Mouse (Mus musculus): ENCODE data around the gene Wap. TPM values are rescaled to one million over a fixed set of nuclear protein-coding genes. Genes with fewer than 3 reads are reported as not detected.

Wap gene
- polyA plus RNA-seq, 1 experiment from 2014 or later = not detected

DNA sequence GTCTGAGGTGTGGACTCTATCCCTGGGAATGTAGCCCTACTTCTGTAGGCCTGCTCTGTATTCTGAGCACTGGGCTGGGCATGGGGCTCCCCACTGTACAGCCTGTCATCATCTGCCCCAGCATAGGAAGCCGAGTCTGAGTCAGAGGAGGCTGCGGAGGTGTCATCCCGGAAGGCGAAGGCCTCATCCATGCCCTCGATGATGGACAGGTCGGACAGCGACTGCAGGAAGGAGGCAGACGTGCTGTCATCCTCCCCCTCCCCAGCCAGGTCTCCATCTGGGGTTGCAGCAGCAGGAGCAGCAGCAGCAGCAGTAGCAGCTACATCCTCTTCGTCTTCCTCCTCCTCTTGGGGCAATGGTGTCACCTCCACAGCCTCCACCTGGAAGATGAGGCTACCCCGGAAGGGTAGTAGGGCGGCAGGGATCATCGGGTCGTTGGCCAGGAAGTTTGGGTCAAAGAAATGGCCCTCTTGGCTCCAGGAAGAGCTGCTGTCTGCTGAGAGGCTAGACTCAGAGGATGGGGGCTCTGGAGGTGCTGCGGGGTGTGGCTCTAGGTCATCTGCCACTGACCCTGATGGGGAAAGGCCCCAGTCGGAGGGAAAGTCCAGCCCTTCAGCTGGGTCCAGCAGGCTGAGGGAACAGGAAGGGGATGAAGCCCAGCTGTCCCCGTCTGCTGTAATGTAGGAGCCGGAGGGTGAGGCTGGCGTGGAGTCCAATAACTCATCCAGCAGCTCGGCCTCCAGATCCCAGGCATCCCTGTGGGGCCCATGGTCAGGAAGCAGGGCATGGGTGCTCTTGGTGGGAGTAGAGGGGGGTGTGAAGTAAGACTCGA is 36.6 kb downstream of the Wap start:
- Histone ChIP-seq H3K36me3 (peaks cover 47% of the 10 kb centered on the region), H3K9me3 (no peaks in the 10 kb centered on the region), H3K9ac (peak overlapping the region; percentile 90), H3K4me3 (no peak overlapping the region), H3K4me1 (replicated peaks) (peaks cover 94% of the 10 kb centered on the region), H3K27ac (replicated peaks) (peak overlapping the region; percentile 28; the same call in 1 of the 2 replicates), H3K27me3 (no peaks in the 10 kb centered on the region), H3K4me2 (peak overlapping the region; percentile 98)
- ATAC-seq (ENCODE audit: low read depth) = no peak
- WGBS = 83% methylated on average over 20 of the region's 20 CpGs

DNA sequence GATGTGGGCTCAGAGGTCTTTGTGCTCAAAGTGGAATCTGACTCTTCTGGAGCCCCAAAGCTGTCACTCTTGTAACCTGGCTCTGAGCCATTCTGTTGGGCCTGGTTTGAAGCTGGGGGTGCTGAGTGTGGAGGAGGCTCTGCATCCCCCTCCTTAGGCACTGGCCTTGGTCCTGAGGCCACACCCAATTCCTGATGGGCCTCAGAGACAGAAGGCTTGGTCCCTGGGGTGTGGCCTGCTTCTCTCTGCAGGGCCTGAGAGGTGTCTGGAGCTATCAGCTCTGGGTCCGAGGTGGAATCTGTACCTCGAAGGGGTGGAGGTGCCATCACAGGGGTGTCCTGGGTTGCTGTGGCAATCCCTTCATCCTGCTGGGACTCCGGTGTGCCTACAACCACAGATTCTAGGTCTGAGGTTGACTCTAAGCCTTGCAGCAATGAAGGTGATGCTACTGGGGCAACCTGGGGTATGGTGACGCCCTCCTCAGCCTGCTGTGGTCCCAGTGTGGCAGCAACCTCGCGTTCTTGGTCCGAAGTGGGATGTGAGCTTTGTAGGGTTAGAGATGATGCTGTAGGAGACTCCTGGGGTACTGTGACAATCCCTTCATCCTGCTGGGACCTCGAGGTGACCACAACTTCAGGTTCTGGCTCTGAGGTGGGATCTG is 38.0 kb downstream of the Wap start:
- peak overlapping the region; percentile 84 for H3K27ac ChIP-seq (replicated peaks)
- H3K4me1 ChIP-seq (replicated peaks) = peaks cover 80% of the 10 kb centered on the region
- peaks cover 62% of the 10 kb centered on the region for H3K36me3 ChIP-seq
- 84% methylated on average over 8 of the region's 8 CpGs for WGBS
- H3K4me3 ChIP-seq = no peak overlapping the region
- no peak for ATAC-seq (ENCODE audit: low read depth)
- H3K27me3 ChIP-seq = no peaks in the 10 kb centered on the region
- H3K4me2 ChIP-seq = no peak overlapping the region; the same call in 1 of the 2 replicates
- peak overlapping the region; percentile 72 for H3K9ac ChIP-seq
- H3K9me3 ChIP-seq = no peaks in the 10 kb centered on the region

GRCm38 (mm10) chr11:6599831-6600230 is 38.6 kb downstream of the Wap start:
- H3K4me3 ChIP-seq = peak overlapping the region; percentile 26
- peaks cover 74% of the 10 kb centered on the region for H3K4me1 ChIP-seq (replicated peaks)
- ATAC-seq (ENCODE audit: low read depth) = 0 out of 2 replicates have a peak, but pooled peaks have one; percentile 1
- peaks cover 68% of the 10 kb centered on the region for H3K36me3 ChIP-seq
- no peaks in the 10 kb centered on the region for H3K27me3 ChIP-seq
- peak overlapping the region; percentile 57 for H3K4me2 ChIP-seq
- H3K9me3 ChIP-seq = no peaks in the 10 kb centered on the region
- H3K27ac ChIP-seq (replicated peaks) = peak overlapping the region; percentile 84
- WGBS = 73% methylated on average over 6 of the region's 6 CpGs
- H3K9ac ChIP-seq = peak overlapping the region; percentile 72

GRCm38 (mm10) chr11:6599011-6599681 is 39.3 kb downstream of the Wap start:
- peak; percentile 24 for ATAC-seq (ENCODE audit: low read depth)
- H3K4me3 ChIP-seq = peak overlapping the region; percentile 26
- peak overlapping the region; percentile 84 for H3K27ac ChIP-seq (replicated peaks)
- peak overlapping the region; percentile 72 for H3K9ac ChIP-seq
- WGBS = 11% methylated on average over 27 of the region's 27 CpGs
- H3K27me3 ChIP-seq = no peaks in the 10 kb centered on the region
- H3K4me1 ChIP-seq (replicated peaks) = peaks cover 67% of the 10 kb centered on the region
- H3K36me3 ChIP-seq = peaks cover 75% of the 10 kb centered on the region
- H3K4me2 ChIP-seq = peak overlapping the region; percentile 57
- no peaks in the 10 kb centered on the region for H3K9me3 ChIP-seq

GRCm38 (mm10) chr11:6598191-6598889 is 40.1 kb downstream of the Wap start:
- Histone ChIP-seq H3K27ac (replicated peaks) (peak overlapping the region; percentile 84), H3K4me1 (replicated peaks) (peaks cover 59% of the 10 kb centered on the region), H3K4me3 (peak overlapping the region; percentile 26), H3K9ac (peak overlapping the region; percentile 72), H3K4me2 (peak overlapping the region; percentile 57), H3K36me3 (peaks cover 83% of the 10 kb centered on the region), H3K9me3 (no peaks in the 10 kb centered on the region), H3K27me3 (no peaks in the 10 kb centered on the region)
- WGBS = 59% methylated on average over 19 of the region's 19 CpGs
- ATAC-seq (ENCODE audit: low read depth) = no peak

- peak overlapping the region; percentile 84 for H3K27ac ChIP-seq (replicated peaks)
- no peaks in the 10 kb centered on the region for H3K27me3 ChIP-seq
- H3K4me3 ChIP-seq = no peak overlapping the region
- WGBS = 64% methylated on average over 7 of the region's 7 CpGs
- H3K9me3 ChIP-seq = no peaks in the 10 kb centered on the region
- peaks cover 51% of the 10 kb centered on the region for H3K4me1 ChIP-seq (replicated peaks)
- peaks cover 85% of the 10 kb centered on the region for H3K36me3 ChIP-seq
- 0 out of 2 replicates have a peak, but pooled peaks have one; percentile 2 for ATAC-seq (ENCODE audit: low read depth)
- no peak overlapping the region for H3K4me2 ChIP-seq
- no peak overlapping the region for H3K9ac ChIP-seq
These were observed 40.9 kb downstream of the Wap start for GRCm38 (mm10) chr11:6597523-6597922.

GRCm38 (mm10) chr11:6596616-6597015 is 41.8 kb downstream of the Wap start:
- peak overlapping the region; percentile 84; the same call in 1 of the 2 replicates for H3K27ac ChIP-seq (replicated peaks)
- H3K4me1 ChIP-seq (replicated peaks) = peaks cover 42% of the 10 kb centered on the region
- no peak overlapping the region for H3K9ac ChIP-seq
- peaks cover 85% of the 10 kb centered on the region for H3K36me3 ChIP-seq
- WGBS = 83% methylated on average over 3 of the region's 3 CpGs
- no peak overlapping the region for H3K4me2 ChIP-seq
- H3K9me3 ChIP-seq = no peaks in the 10 kb centered on the region
- H3K4me3 ChIP-seq = no peak overlapping the region
- no peak for ATAC-seq (ENCODE audit: low read depth)
- H3K27me3 ChIP-seq = no peaks in the 10 kb centered on the region

GRCm38 (mm10) chr11:6596205-6596604 is 42.2 kb downstream of the Wap start:
- 91% methylated on average over 6 of the region's 6 CpGs for WGBS
- Histone ChIP-seq H3K27me3 (no peaks in the 10 kb centered on the region), H3K9ac (no peak overlapping the region), H3K4me3 (no peak overlapping the region), H3K27ac (replicated peaks) (no peak overlapping the region), H3K4me2 (no peak overlapping the region), H3K36me3 (peaks cover 85% of the 10 kb centered on the region), H3K9me3 (no peaks in the 10 kb centered on the region), H3K4me1 (replicated peaks) (peaks cover 38% of the 10 kb centered on the region)
- ATAC-seq (ENCODE audit: low read depth) = no peak

GRCm38 (mm10) chr11:6595339-6595738 is 43.1 kb downstream of the Wap start:
- WGBS = 95% methylated on average over 5 of the region's 5 CpGs
- H3K4me1 ChIP-seq (replicated peaks) = peaks cover 29% of the 10 kb centered on the region
- H3K36me3 ChIP-seq = peaks cover 85% of the 10 kb centered on the region
- H3K9ac ChIP-seq = no peak overlapping the region
- H3K27ac ChIP-seq (replicated peaks) = 0 out of 2 replicates have a peak overlapping the region, but pooled peaks have one; percentile 1
- no peak overlapping the region for H3K4me2 ChIP-seq
- H3K27me3 ChIP-seq = no peaks in the 10 kb centered on the region
- no peak overlapping the region for H3K4me3 ChIP-seq
- H3K9me3 ChIP-seq = no peaks in the 10 kb centered on the region
- no peak for ATAC-seq (ENCODE audit: low read depth)

GRCm38 (mm10) chr11:6594845-6595244 is 43.6 kb downstream of the Wap start:
- no peak for ATAC-seq (ENCODE audit: low read depth)
- H3K9ac ChIP-seq = no peak overlapping the region
- peaks cover 24% of the 10 kb centered on the region for H3K4me1 ChIP-seq (replicated peaks)
- H3K9me3 ChIP-seq = no peaks in the 10 kb centered on the region
- no peak overlapping the region for H3K4me2 ChIP-seq
- H3K36me3 ChIP-seq = peaks cover 85% of the 10 kb centered on the region
- no peaks in the 10 kb centered on the region for H3K27me3 ChIP-seq
- WGBS = 91% methylated on average over 6 of the region's 6 CpGs
- H3K27ac ChIP-seq (replicated peaks) = no peak overlapping the region
- H3K4me3 ChIP-seq = no peak overlapping the region

GRCm38 (mm10) chr11:6593406-6593805 is 45.0 kb downstream of the Wap start:
- H3K4me1 ChIP-seq (replicated peaks) = peaks cover 10% of the 10 kb centered on the region
- H3K9me3 ChIP-seq = no peaks in the 10 kb centered on the region
- H3K9ac ChIP-seq = no peak overlapping the region
- peaks cover 98% of the 10 kb centered on the region for H3K36me3 ChIP-seq
- 76% methylated on average over 11 of the region's 11 CpGs for WGBS
- ATAC-seq (ENCODE audit: low read depth) = no peak
- H3K4me3 ChIP-seq = no peak overlapping the region
- no peaks in the 10 kb centered on the region for H3K27me3 ChIP-seq
- no peak overlapping the region for H3K27ac ChIP-seq (replicated peaks)
- H3K4me2 ChIP-seq = no peak overlapping the region
